Mouse (Mus musculus) midbrain, postnatal 0 days (tissue): ENCODE measurements at regions not wholly inside any gene's neighbourhood (a gene's known extent, or its start where the extent isn't known, plus 50 kb on each side); places are given as distances from the start of the nearest gene placed in this dataset.

Experiments
- ATAC-seq: fragments of 200-750 bp; cut with Nextera tagmentation; 2 replicates; pipeline ENCODE4 v1.8.0; 2017; ENCODE audit warnings: moderate number of reproducible peaks, mild to moderate bottlenecking, moderate TSS enrichment, moderate library complexity; ENCODE audit not compliant: low FRiP score
- DNase-seq: peaks from one replicate; pipeline ENCODE4 v3.0.0-alpha.2; 2015; ENCODE audit warnings: low spot score
- H3K27ac ChIP-seq: fragments of 300-500 bp; sonication (generic); 2 replicates; pipeline ENCODE4 v1.5.1; 2014; ENCODE audit warnings: low read depth, mild to moderate bottlenecking, low read length, mixed read lengths
- H3K27me3 ChIP-seq: fragments of 300-500 bp; sonication (generic); 2 replicates; pipeline ENCODE4 v1.6.1; 2014; ENCODE audit warnings: low read length, control low read depth, mixed read lengths; ENCODE audit not compliant: insufficient read depth
- H3K36me3 ChIP-seq: fragments of 300-500 bp; sonication (generic); 2 replicates; pipeline ENCODE4 v1.6.1; 2014; ENCODE audit warnings: low read length, control low read depth, mixed read lengths; ENCODE audit not compliant: insufficient read depth
- H3K4me1 ChIP-seq: fragments of 300-500 bp; sonication (generic); 2 replicates; pipeline ENCODE4 v1.6.1; 2014; ENCODE audit warnings: mild to moderate bottlenecking, control low read depth, antibody characterized with exemption, low read length, mixed read lengths; ENCODE audit not compliant: insufficient read depth
- H3K4me2 ChIP-seq: fragments of 300-500 bp; sonication (generic); 2 replicates; pipeline ENCODE4 v1.6.1; 2014; ENCODE audit warnings: low read depth, mild to moderate bottlenecking, low read length, mixed read lengths; ENCODE audit not compliant: poor library complexity, severe bottlenecking
- H3K4me3 ChIP-seq: fragments of 300-500 bp; sonication (generic); 2 replicates; pipeline ENCODE4 v1.5.1; 2014; ENCODE audit warnings: low read depth, mild to moderate bottlenecking, low read length, moderate library complexity
- H3K9ac ChIP-seq: fragments of 300-500 bp; sonication (generic); replicated peaks from 2 replicates; pipeline ENCODE4 v1.6.1; 2014; ENCODE audit warnings: mild to moderate bottlenecking, low read length, moderate library complexity, mixed read lengths; ENCODE audit not compliant: poor library complexity, severe bottlenecking
- H3K9me3 ChIP-seq: fragments of 300-500 bp; sonication (generic); 2 replicates; pipeline ENCODE4 v1.6.1; 2016; ENCODE audit warnings: low read length, control low read depth
- CTCF ChIP-seq: IDR thresholded peaks from 2 replicates; pipeline ENCODE4 v1.5.1; 2016; ENCODE audit warnings: antibody characterized with exemption, mild to moderate bottlenecking
- WGBS: fragments of 180-500 bp; shearing (Covaris S2); extraction: QIAGEN DNeasy Blood & Tissue Kit; methylation state at CpG from one replicate; pipeline ENCODE4 v1.1.7; 2014; 5-methylcytosine and 5-hydroxymethylcytosine counted together

- no peak overlapping the region for H3K4me3 ChIP-seq
- 72% methylated on average over 13 of the region's 13 CpGs for WGBS
- no peak overlapping the region for H3K9ac ChIP-seq
- H3K9me3 ChIP-seq, result no peaks in the 10 kb centered on the region
- no peaks in the 10 kb centered on the region for H3K36me3 ChIP-seq
- no peak for DNase-seq
- no peak for TF ChIP-seq CTCF
- no peak overlapping the region for H3K27ac ChIP-seq
- H3K4me1 ChIP-seq, result 0 out of 2 replicates have a peak, but pooled peaks cover 4% of the 10 kb centered on the region
- no peaks in the 10 kb centered on the region for H3K27me3 ChIP-seq
- no peak for ATAC-seq
- H3K4me2 ChIP-seq, result no peak overlapping the region
Measured at GRCm38 (mm10) chr5:54178966-54179547, 180.8 kb downstream of the Stim2 start.

DNA sequence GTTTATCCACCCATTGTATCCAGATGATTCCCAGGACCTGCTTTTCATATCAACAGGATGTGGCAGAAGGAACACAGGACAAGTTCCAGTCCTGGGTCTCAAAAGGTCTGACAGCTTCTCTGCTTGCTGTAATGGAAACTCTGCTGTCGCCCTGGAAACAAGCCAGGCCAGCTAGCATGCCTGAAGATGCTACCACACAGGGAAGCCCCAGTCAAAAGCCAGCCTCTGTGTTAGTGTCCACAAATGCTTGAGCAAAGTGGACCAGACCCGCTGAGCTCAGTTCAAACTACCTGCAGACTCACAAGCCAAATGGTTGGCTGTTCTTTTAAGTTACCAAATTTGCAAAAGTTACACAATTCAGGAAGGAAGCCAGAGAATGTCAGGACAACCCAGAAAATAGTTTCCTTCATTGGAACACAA, 181.9 kb downstream of the Stim2 start:
- H3K4me3 ChIP-seq, result no peak overlapping the region
- no peaks in the 10 kb centered on the region for H3K9me3 ChIP-seq
- DNase-seq (peak; percentile 61), ATAC-seq (no peak)
- H3K27me3 ChIP-seq, result no peaks in the 10 kb centered on the region
- 44% methylated on average over 2 of the region's 2 CpGs for WGBS
- no peak overlapping the region for H3K4me2 ChIP-seq
- H3K9ac ChIP-seq, result no peak overlapping the region
- H3K4me1 ChIP-seq, result 0 out of 2 replicates have a peak, but pooled peaks cover 4% of the 10 kb centered on the region
- no peak for TF ChIP-seq CTCF
- no peaks in the 10 kb centered on the region for H3K36me3 ChIP-seq
- H3K27ac ChIP-seq, result no peak overlapping the region

DNA sequence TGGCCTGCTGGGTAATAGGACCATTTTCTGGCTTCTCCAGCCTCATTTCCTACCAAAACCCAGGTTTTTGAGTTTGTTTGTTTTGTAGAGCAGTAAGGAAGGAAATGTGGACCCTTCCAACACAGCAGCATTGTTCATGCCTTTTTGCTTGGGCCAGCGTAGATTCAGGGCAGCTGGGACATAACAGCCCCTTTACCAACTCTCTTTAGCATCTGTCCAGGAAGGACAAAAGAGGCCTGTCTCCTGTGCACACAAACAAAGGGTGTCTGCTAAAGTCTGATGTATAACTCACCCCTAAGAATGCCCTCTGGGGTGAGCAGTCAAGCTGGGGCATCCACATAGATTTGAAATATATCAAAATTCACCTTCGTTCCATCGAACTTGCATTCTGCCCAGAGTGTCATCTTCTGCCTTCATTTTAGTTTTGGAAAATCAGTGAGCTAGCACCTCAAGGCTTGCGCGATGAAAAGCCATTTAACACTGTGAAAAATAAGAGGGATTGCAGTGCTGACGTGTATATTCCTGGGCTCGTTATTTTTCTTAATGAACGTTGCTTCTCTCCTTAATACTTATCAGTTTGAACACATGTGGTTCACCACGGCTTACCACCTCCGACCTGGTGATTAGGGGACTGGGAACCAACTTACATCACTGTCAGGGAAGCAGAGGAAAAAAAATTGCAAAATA, 182.5 kb downstream of the Stim2 start:
- TF ChIP-seq CTCF, result no peak
- Histone ChIP-seq H3K36me3 (no peaks in the 10 kb centered on the region), H3K27ac (peak overlapping the region; percentile 34), H3K4me2 (peak overlapping the region; percentile 21; the same call in 1 of the 2 replicates), H3K27me3 (no peaks in the 10 kb centered on the region), H3K9ac (0 out of 2 replicates have a peak overlapping the region, but pooled peaks have one; percentile 14), H3K4me3 (no peak overlapping the region), H3K9me3 (no peaks in the 10 kb centered on the region), H3K4me1 (0 out of 2 replicates have a peak, but pooled peaks cover 4% of the 10 kb centered on the region)
- ATAC-seq (no peak), DNase-seq (no peak)
- WGBS, result 27% methylated on average over 10 of the region's 10 CpGs

GRCm38 (mm10) chr5:54181327-54181863, 183.1 kb downstream of the Stim2 start:
- no peaks in the 10 kb centered on the region for H3K36me3 ChIP-seq
- H3K4me3 ChIP-seq, result peak overlapping the region; percentile 13; the same call in 1 of the 2 replicates
- H3K9ac ChIP-seq, result 0 out of 2 replicates have a peak overlapping the region, but pooled peaks have one; percentile 14
- no peak for ATAC-seq
- peak overlapping the region; percentile 34; the same call in 1 of the 2 replicates for H3K27ac ChIP-seq
- 0 out of 2 replicates have a peak, but pooled peaks cover 4% of the 10 kb centered on the region for H3K4me1 ChIP-seq
- WGBS, result 9% methylated on average over 13 of the region's 13 CpGs
- H3K9me3 ChIP-seq, result no peaks in the 10 kb centered on the region
- DNase-seq, result peak; percentile 31
- H3K27me3 ChIP-seq, result no peaks in the 10 kb centered on the region
- H3K4me2 ChIP-seq, result peak overlapping the region; percentile 21
- TF ChIP-seq CTCF, result no peak

DNA sequence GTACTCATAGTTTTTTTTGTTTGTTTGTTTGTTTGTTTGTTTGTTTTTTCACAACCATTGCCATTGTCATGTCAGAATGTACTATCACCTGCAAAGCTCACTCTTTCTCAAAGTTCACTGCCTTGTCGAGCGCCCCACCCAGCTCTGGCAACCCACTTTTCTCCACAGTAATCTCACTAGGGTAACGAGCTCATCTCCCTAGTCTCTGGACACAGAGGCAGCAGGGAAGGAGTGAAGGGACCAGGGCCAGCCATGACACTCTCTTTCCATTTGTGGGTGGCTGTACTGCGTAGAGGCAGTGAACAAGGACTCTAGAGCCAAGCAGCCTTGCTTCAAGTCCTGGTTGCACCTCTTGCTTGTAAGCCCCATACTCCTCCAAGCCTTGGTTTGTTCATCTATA, 184.5 kb downstream of the Stim2 start:
- Histone ChIP-seq H3K4me1 (0 out of 2 replicates have a peak, but pooled peaks cover 4% of the 10 kb centered on the region), H3K27me3 (no peaks in the 10 kb centered on the region), H3K9ac (no peak overlapping the region), H3K4me3 (no peak overlapping the region), H3K4me2 (no peak overlapping the region), H3K9me3 (no peaks in the 10 kb centered on the region), H3K27ac (no peak overlapping the region), H3K36me3 (no peaks in the 10 kb centered on the region)
- TF ChIP-seq CTCF, result no peak
- DNase-seq (no peak), ATAC-seq (no peak)
- WGBS, result 94% methylated on average over 4 of the region's 4 CpGs

- H3K4me2 ChIP-seq, result no peak overlapping the region
- H3K9me3 ChIP-seq, result no peaks in the 10 kb centered on the region
- H3K36me3 ChIP-seq, result no peaks in the 10 kb centered on the region
- TF ChIP-seq CTCF, result peak; percentile 51
- H3K4me3 ChIP-seq, result no peak overlapping the region
- DNase-seq, result peak; percentile 40
- H3K27ac ChIP-seq, result no peak overlapping the region
- ATAC-seq, result no peak
- 0 out of 2 replicates have a peak, but pooled peaks cover 4% of the 10 kb centered on the region for H3K4me1 ChIP-seq
- no peaks in the 10 kb centered on the region for H3K27me3 ChIP-seq
- H3K9ac ChIP-seq, result no peak overlapping the region
- 69% methylated on average over 4 of the region's 4 CpGs for WGBS
Measured at GRCm38 (mm10) chr5:54185662-54186061, 187.4 kb downstream of the Stim2 start.
